Mouse (Mus musculus): Measurements from ENCODE around the gene Ddx51. TPM values are rescaled to one million over a fixed set of nuclear protein-coding genes. Genes with fewer than 3 reads are reported as not detected.

Gene Ddx51
- polyA plus RNA-seq, 1 experiment from 2014 or later = 13.2 TPM

DNA sequence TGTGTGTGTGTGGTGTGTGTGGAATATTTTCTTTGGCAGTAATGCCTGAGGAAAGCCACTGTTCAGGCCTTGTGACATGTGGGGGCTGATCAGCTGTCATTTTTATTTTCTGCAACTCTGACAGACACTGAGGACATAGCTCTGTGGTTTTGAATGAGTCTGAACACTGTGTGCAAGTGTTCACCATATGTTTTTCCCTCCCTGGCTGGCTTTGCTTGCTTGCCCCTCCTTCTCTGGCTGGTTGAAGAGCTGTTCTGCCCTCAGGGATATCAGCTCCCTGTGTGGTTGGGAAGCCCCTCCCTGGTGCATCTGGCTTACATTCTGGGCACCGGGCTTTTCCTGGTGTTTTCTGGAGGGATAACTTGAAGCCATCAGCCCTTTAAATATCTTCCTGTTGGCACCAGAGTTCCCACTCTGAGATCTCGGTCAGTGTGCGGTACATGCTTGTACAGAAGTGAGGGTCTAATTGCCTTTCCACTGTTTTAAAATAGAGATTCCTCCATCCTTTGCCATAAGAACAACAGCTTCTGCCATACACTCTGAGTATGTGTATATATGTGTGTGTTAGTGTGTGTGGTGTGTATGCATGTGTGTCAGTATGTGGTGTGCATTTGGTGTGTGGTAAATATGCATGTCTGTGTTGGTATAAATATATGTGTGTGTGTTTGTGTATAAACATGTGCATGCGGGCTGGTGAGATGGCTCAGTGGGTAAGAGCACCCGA, 41.7 kb upstream of the Ddx51 start:
- H3K4me3 ChIP-seq (ENCODE audit: low read length) = no peak overlapping the region
- no peak overlapping the region for H3K4me2 ChIP-seq (ENCODE audit: low read length)
- no peaks in the 10 kb centered on the region for H3K9me3 ChIP-seq (ENCODE audit: control insufficient read depth, low read length)
- no peak overlapping the region for H3K27ac ChIP-seq (ENCODE audit: low read depth, low read length)
- no peaks in the 10 kb centered on the region; the same call in 1 of the 2 replicates for H3K4me1 ChIP-seq (ENCODE audit: control insufficient read depth, insufficient read depth, low read depth, low read length)
- no peaks in the 10 kb centered on the region for H3K27me3 ChIP-seq (replicated peaks; ENCODE audit: control insufficient read depth, insufficient read depth, low read length)
- no peak overlapping the region for H3K9ac ChIP-seq (ENCODE audit: low read depth, low read length)
- H3K36me3 ChIP-seq (ENCODE audit: control insufficient read depth, insufficient read depth, low read length) = no peaks in the 10 kb centered on the region
- peak; percentile 66 for ATAC-seq
- WGBS = 69% methylated on average over 5 of the region's 5 CpGs

DNA sequence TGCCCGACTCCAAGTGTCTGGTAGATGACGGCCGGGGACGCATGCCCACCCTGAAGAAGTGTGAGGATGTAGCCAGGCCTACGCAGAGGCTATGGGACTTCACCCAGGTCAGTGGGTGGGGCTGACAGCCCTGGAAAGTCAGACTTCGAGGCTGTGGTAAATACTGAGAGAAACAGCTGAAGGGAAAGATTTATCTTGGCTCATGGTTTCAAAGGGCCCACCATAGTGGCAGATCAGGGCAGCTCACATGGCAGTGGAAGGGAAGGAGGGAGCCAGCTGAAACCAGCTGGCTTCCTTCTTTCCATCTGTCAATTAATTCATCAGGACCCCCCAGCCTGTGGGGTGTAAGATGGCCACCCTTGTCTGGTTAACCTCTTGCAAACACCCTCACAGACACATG, 34.0 kb upstream of the Ddx51 start:
- no peak overlapping the region for H3K4me2 ChIP-seq (ENCODE audit: low read length)
- no peak overlapping the region for H3K4me3 ChIP-seq (ENCODE audit: low read length)
- WGBS = 88% methylated on average over 6 of the region's 6 CpGs
- no peaks in the 10 kb centered on the region for H3K4me1 ChIP-seq (ENCODE audit: control insufficient read depth, insufficient read depth, low read depth, low read length)
- 0 out of 2 replicates have a peak, but pooled peaks cover 3% of the 10 kb centered on the region for H3K36me3 ChIP-seq (ENCODE audit: control insufficient read depth, insufficient read depth, low read length)
- H3K27ac ChIP-seq (ENCODE audit: low read depth, low read length) = no peak overlapping the region
- no peaks in the 10 kb centered on the region for H3K27me3 ChIP-seq (replicated peaks; ENCODE audit: control insufficient read depth, insufficient read depth, low read length)
- H3K9me3 ChIP-seq (ENCODE audit: control insufficient read depth, low read length) = no peaks in the 10 kb centered on the region
- ATAC-seq = no peak
- H3K9ac ChIP-seq (ENCODE audit: low read depth, low read length) = no peak overlapping the region

DNA sequence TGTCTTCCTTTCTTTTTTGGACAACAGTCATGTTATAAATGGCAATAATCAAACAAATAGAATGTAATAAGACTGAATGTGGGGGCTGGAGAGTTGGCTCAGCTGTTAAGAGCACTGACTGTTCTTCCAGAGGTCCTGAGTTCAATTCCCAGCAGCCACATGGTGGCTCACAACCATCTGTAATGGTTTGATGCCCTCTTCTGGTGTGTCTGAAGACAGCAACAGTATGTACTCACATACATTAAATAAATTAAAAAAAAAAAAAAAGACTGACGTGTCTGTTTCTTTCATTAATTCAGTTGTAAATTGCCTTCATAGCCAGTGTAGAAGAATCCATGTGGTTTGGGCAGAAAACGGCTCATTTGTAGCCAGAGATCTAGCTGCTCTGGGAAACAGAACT, 28.9 kb upstream of the Ddx51 start:
- no peaks in the 10 kb centered on the region for H3K27me3 ChIP-seq (replicated peaks; ENCODE audit: control insufficient read depth, insufficient read depth, low read length)
- no peak overlapping the region for H3K27ac ChIP-seq (ENCODE audit: low read depth, low read length)
- 76% methylated on average over 2 of the region's 2 CpGs for WGBS
- no peak for ATAC-seq
- H3K4me2 ChIP-seq (ENCODE audit: low read length) = no peak overlapping the region
- H3K9ac ChIP-seq (ENCODE audit: low read depth, low read length) = no peak overlapping the region
- H3K4me3 ChIP-seq (ENCODE audit: low read length) = no peak overlapping the region
- H3K4me1 ChIP-seq (ENCODE audit: control insufficient read depth, insufficient read depth, low read depth, low read length) = peaks cover 5% of the 10 kb centered on the region; the same call in 1 of the 2 replicates
- H3K9me3 ChIP-seq (ENCODE audit: control insufficient read depth, low read length) = no peaks in the 10 kb centered on the region
- H3K36me3 ChIP-seq (ENCODE audit: control insufficient read depth, insufficient read depth, low read length) = no peaks in the 10 kb centered on the region

DNA sequence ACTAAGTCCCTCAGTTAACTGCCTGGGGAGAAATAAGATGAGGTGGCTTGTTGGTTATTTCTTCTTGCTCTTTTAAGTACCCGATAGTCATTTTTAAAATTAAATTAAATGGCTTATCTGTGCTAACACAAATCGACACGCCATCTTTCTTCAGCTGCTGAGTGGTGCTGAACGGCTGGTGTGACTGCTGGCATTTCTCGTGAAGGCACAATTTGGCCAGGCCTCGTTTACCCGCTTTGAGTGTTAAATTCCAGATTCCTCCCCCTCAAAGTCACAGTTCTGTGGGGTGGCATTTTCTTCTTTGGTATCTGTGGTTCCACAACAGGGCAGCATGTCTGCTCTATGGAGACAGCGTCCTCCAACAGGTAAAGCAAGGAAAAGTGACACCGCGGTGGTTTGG, 25.9 kb upstream of the Ddx51 start:
- H3K4me1 ChIP-seq (ENCODE audit: control insufficient read depth, insufficient read depth, low read depth, low read length) = peaks cover 5% of the 10 kb centered on the region; the same call in 1 of the 2 replicates
- H3K27ac ChIP-seq (ENCODE audit: low read depth, low read length) = no peak overlapping the region
- no peak overlapping the region for H3K4me2 ChIP-seq (ENCODE audit: low read length)
- no peaks in the 10 kb centered on the region for H3K36me3 ChIP-seq (ENCODE audit: control insufficient read depth, insufficient read depth, low read length)
- H3K4me3 ChIP-seq (ENCODE audit: low read length) = no peak overlapping the region
- no peaks in the 10 kb centered on the region for H3K9me3 ChIP-seq (ENCODE audit: control insufficient read depth, low read length)
- H3K27me3 ChIP-seq (replicated peaks; ENCODE audit: control insufficient read depth, insufficient read depth, low read length) = no peaks in the 10 kb centered on the region
- H3K9ac ChIP-seq (ENCODE audit: low read depth, low read length) = no peak overlapping the region
- 69% methylated on average over 10 of the region's 10 CpGs for WGBS
- no peak for ATAC-seq

DNA sequence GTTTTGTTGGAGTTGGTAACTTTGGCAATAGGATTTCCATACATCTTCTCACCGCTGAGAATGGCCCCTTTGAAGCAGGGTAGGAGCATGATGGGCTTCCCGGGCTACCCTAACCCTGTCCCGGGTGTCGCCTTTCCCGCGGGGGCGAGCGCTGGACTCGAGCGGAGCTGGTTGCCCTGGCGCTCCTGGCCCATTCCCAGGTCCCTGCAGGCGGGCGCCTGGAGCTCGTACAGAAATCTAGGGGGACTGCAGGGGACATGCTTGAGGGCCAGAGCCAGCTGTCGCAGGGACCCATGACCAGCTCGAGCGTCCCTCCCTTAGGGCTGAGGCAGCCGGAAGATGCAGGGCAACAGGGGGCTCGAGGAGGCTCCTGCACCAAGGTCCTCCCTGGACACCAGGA, 25.1 kb upstream of the Ddx51 start:
- ATAC-seq = peak; percentile 37; the same call in 1 of the 2 replicates
- WGBS = 16% methylated on average over 19 of the region's 19 CpGs
- Histone ChIP-seq H3K27ac (ENCODE audit: low read depth, low read length) (no peak overlapping the region), H3K36me3 (ENCODE audit: control insufficient read depth, insufficient read depth, low read length) (no peaks in the 10 kb centered on the region), H3K9ac (ENCODE audit: low read depth, low read length) (no peak overlapping the region), H3K27me3 (replicated peaks; ENCODE audit: control insufficient read depth, insufficient read depth, low read length) (no peaks in the 10 kb centered on the region), H3K9me3 (ENCODE audit: control insufficient read depth, low read length) (no peaks in the 10 kb centered on the region), H3K4me2 (ENCODE audit: low read length) (peak overlapping the region; percentile 30; the same call in 1 of the 2 replicates), H3K4me3 (ENCODE audit: low read length) (no peak overlapping the region), H3K4me1 (ENCODE audit: control insufficient read depth, insufficient read depth, low read depth, low read length) (peaks cover 5% of the 10 kb centered on the region; the same call in 1 of the 2 replicates)

DNA sequence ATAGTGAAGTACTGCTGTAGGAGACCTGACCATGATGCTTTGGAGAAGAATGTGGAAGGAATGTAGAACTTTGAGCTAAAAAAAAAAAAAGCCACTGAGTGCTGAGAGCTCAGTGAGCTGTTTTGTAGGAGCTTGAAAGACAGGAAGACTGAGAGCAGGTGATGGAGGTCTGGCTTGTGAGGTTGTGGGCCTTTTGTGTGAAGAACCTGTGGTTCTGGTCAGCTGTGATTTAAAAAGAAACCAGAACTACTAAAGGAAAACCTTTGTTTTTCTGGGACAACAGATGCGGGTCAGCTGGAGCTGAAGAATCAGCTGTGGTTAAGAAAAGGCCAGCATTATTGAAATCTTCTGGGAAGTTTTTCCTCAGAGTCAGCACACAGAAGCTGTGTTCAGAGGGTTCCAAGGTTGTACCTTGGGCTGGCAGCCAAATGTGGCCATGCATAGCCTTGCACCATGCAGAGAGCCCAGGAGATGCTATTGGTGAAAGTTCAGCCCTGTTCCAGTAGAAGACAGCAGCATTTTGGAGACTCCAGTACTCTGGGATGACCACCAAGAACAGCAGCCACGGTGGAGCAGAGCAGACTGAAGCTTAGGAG, 23.6 kb upstream of the Ddx51 start:
- no peaks in the 10 kb centered on the region for H3K36me3 ChIP-seq (ENCODE audit: control insufficient read depth, insufficient read depth, low read length)
- H3K9me3 ChIP-seq (ENCODE audit: control insufficient read depth, low read length) = no peaks in the 10 kb centered on the region
- H3K27ac ChIP-seq (ENCODE audit: low read depth, low read length) = no peak overlapping the region
- no peak for ATAC-seq
- 71% methylated on average over 2 of the region's 2 CpGs for WGBS
- no peak overlapping the region for H3K4me2 ChIP-seq (ENCODE audit: low read length)
- H3K4me3 ChIP-seq (ENCODE audit: low read length) = no peak overlapping the region
- peaks cover 5% of the 10 kb centered on the region; the same call in 1 of the 2 replicates for H3K4me1 ChIP-seq (ENCODE audit: control insufficient read depth, insufficient read depth, low read depth, low read length)
- H3K27me3 ChIP-seq (replicated peaks; ENCODE audit: control insufficient read depth, insufficient read depth, low read length) = no peaks in the 10 kb centered on the region
- no peak overlapping the region for H3K9ac ChIP-seq (ENCODE audit: low read depth, low read length)

DNA sequence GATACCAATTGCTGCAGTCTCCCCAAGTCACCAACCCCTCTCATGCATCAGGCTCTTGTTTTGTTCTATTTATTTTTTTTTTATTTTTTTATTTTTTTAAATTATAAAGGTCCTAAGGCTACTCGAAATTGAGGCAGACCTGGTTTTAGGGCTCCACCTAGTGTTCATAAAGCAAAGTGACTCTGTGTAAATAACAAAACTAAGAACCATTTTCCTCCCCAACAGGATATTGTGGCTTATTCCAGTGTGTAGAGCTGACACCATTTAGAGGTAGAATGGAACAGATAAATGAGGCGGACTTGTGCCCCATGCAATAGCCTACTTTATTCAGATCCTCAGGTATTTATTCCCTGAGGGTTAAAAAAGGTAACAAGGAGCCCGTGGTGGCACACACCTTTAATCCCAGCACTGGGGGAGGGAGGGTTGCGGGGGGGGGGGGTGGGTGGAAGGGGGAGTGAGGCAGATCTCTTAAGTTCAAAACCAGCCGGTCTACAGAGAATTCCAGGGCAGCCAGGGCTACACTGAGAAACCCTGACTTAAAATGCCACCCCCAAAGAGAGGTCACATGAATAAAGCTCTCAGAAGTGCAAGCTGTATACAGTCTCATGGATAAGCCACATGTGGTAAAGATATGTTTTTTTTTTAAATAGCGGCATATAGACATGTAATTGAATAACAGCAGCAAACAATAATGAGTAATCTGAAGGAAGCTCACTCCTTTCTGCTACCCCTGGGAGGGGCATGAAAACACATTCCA, 17.1 kb upstream of the Ddx51 start:
- no peak overlapping the region for H3K9ac ChIP-seq (ENCODE audit: low read depth, low read length)
- no peak overlapping the region for H3K4me3 ChIP-seq (ENCODE audit: low read length)
- WGBS = 40% methylated on average over 6 of the region's 6 CpGs
- no peaks in the 10 kb centered on the region for H3K36me3 ChIP-seq (ENCODE audit: control insufficient read depth, insufficient read depth, low read length)
- H3K27me3 ChIP-seq (replicated peaks; ENCODE audit: control insufficient read depth, insufficient read depth, low read length) = no peaks in the 10 kb centered on the region
- no peaks in the 10 kb centered on the region for H3K4me1 ChIP-seq (ENCODE audit: control insufficient read depth, insufficient read depth, low read depth, low read length)
- 0 out of 2 replicates have a peak, but pooled peaks have one; percentile 44 for ATAC-seq
- no peak overlapping the region for H3K4me2 ChIP-seq (ENCODE audit: low read length)
- no peak overlapping the region for H3K27ac ChIP-seq (ENCODE audit: low read depth, low read length)
- H3K9me3 ChIP-seq (ENCODE audit: control insufficient read depth, low read length) = no peaks in the 10 kb centered on the region

DNA sequence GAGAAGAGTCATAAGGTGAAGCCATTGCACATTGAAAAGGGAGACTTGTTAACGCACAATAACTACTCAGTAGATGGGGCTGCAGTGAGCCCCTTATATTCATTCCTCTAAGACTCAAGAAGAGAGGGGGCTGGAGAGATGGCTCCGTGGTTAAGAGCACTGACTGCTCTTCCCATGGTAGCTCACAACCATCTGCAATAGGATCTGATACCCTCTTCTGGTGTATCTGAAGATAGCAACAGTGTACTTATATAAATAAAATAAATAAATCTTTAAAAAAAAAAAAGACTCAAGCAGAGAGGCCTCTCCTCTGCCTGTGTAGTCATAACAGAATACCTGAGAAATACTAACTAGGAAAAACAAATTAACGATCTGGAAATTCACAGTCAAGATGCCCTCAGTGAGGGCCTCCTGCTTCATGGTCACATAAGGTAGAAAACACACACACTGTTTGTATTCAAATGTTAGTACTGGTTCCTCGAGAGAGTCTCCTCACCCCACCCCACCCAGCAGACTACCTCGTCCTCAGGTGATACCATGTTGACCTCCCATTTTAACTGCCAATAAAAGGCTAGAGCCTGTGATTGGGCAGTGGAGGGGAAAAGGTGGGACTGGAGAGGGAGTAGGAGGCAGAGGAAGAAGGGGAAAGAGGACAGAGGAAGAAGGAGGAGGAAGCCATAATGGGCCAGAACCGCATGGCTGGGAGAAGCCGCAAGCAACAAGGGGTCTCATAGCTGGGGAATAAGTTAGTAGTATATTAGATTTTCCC, 14.8 kb upstream of the Ddx51 start:
- no peaks in the 10 kb centered on the region for H3K4me1 ChIP-seq (ENCODE audit: control insufficient read depth, insufficient read depth, low read depth, low read length)
- WGBS = 81% methylated on average over 7 of the region's 7 CpGs
- no peak overlapping the region for H3K9ac ChIP-seq (ENCODE audit: low read depth, low read length)
- H3K4me3 ChIP-seq (ENCODE audit: low read length) = no peak overlapping the region
- no peak; the same call in 1 of the 2 replicates for ATAC-seq
- no peaks in the 10 kb centered on the region for H3K9me3 ChIP-seq (ENCODE audit: control insufficient read depth, low read length)
- no peak overlapping the region for H3K27ac ChIP-seq (ENCODE audit: low read depth, low read length)
- no peak overlapping the region for H3K4me2 ChIP-seq (ENCODE audit: low read length)
- H3K27me3 ChIP-seq (replicated peaks; ENCODE audit: control insufficient read depth, insufficient read depth, low read length) = no peaks in the 10 kb centered on the region
- H3K36me3 ChIP-seq (ENCODE audit: control insufficient read depth, insufficient read depth, low read length) = no peaks in the 10 kb centered on the region
